In the genomic region with DNA sequence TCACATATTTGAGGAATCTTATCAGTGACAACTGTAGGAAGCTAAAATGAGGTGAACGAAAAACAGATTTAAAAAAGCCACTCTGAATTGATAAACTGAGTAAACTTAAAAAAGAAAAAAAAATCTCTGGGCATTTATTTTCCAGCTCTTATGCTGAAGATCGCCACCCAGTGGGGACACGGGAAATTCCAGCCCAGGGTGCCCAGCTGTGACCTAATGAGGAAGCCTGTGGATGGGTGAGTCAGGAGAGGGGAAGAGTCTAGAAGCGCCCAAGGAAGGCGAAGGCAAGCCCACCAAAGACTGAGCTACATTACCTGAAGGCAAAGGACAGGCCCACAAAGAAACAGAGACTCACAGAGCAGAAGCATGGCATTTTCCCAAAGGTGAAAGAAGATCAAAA, we compare ENCODE assay signal across 8 mouse cellular contexts.
DNase-seq lines count a peak whose midpoint lies in the region; TF ChIP-seq lines count a peak whose summit lies in the region.

No protein-coding gene starts in this region.

- no peak overlapping the region for H3K27ac ChIP-seq in ES-Bruce4 (ENCODE audit: insufficient read depth, low read length)
- no peak overlapping the region for H3K27ac ChIP-seq in cortical plate, adult 2 months (ENCODE audit: insufficient read depth, low read length)

- peak; percentile 43 for TF ChIP-seq CTCF in ES-Bruce4 (IDR thresholded peaks at IDR 0.05; ENCODE audit: low read depth, low read length)
- peak; percentile 57 for TF ChIP-seq CTCF in cortical plate, adult 2 months (IDR thresholded peaks at IDR 0.05; ENCODE audit: extremely low read depth, insufficient read depth, low read length)

- no peak for TF ChIP-seq POLR2A in ES-Bruce4 (IDR thresholded peaks at IDR 0.05; ENCODE audit: insufficient read depth, low read length)
- no peak for TF ChIP-seq POLR2A in cortical plate, adult 2 months (IDR thresholded peaks at IDR 0.05; ENCODE audit: extremely low read depth, insufficient read depth, low read length)

- intact Hi-C loops in gastrocnemius, postnatal 14 days (cut with DNase I; ENCODE audit: low total_unique reads), result loop anchor here (5.0 to 10.0 kb wide), 2 partner anchors 145 to 203 kb away; no protein-coding TSS in a partner anchor
- intact Hi-C loops in left cerebral cortex, postnatal 4 days (cut with DNase I), result loop anchor here (5.0 to 10.0 kb wide), 2 partner anchors 143 to 205 kb away; no protein-coding TSS in a partner anchor

- DNase-seq in gastrocnemius, postnatal 14 days, result peak; percentile 28
- no peak for DNase-seq in gastrocnemius, adult 8-10 months (ENCODE audit: low spot score in 2 of 2)
- peak; percentile 71 for DNase-seq in heart, postnatal 4 days
- peak; percentile 62 for DNase-seq in left cerebral cortex, postnatal 4 days
- DNase-seq in retina, postnatal 1 day, result peak; percentile 72
- no peak for DNase-seq in thymus, postnatal 14 days

- no peak overlapping the region for H3K9ac ChIP-seq in ES-Bruce4 (ENCODE audit: low read depth, poor library complexity, severe bottlenecking)

- no peak for TF ChIP-seq EP300 in ES-Bruce4 (IDR thresholded peaks at IDR 0.05; ENCODE audit: insufficient read depth, low read depth, low read length)

- H3K4me1 ChIP-seq in ES-Bruce4 (ENCODE audit: control insufficient read depth, insufficient read depth, low read length), result no peaks in the 10 kb centered on the region
- no peaks in the 10 kb centered on the region for H3K4me1 ChIP-seq in cortical plate, adult 2 months (ENCODE audit: control insufficient read depth, insufficient read depth, low read length)

- no peaks in the 10 kb centered on the region; the same call in 1 of the 2 replicates for H3K27me3 ChIP-seq in ES-Bruce4 (ENCODE audit: control insufficient read depth, insufficient read depth, low read length, poor library complexity, severe bottlenecking)

- H3K4me3 ChIP-seq in ES-Bruce4 (ENCODE audit: low read depth, low read length), result no peak overlapping the region
- no peak overlapping the region for H3K4me3 ChIP-seq in cortical plate, adult 2 months (ENCODE audit: insufficient read depth, low read length)

- H3K9me3 ChIP-seq in ES-Bruce4 (replicated peaks; ENCODE audit: control insufficient read depth, insufficient read depth, low read length, poor library complexity, severe bottlenecking), result no peaks in the 10 kb centered on the region

- H3K36me3 ChIP-seq in ES-Bruce4 (ENCODE audit: control insufficient read depth, insufficient read depth, low read length, poor library complexity, severe bottlenecking), result no peaks in the 10 kb centered on the region

Comparison
In these comparisons a context has a peak if more than half of its experiments do, and no peak if none do; other contexts are left out.
1. DNase-seq: peak in gastrocnemius, postnatal 14 days (single experiment), heart, postnatal 4 days (single experiment), left cerebral cortex, postnatal 4 days (single experiment) and retina, postnatal 1 day (single experiment); none in gastrocnemius, adult 8-10 months (0 of 2) and thymus, postnatal 14 days (single experiment).